Comparison of ENCODE assay signal across 8 mouse cellular contexts in genomic region chr5:116031190-116031577, GRCm38 (mm10). TPM values are rescaled to one million over a fixed set of nuclear protein-coding genes. Genes with fewer than 3 reads are reported as not detected.
DNase-seq lines count a peak whose midpoint lies in the region; ATAC-seq and TF ChIP-seq lines count a peak whose summit lies in the region.

No protein-coding gene starts in this region.

- no peak overlapping the region for H3K27ac ChIP-seq in forebrain, postnatal 0 days (ENCODE audit: low read depth, low read length)
- no peak overlapping the region for H3K27ac ChIP-seq in hindbrain, embryonic 16.5 days (ENCODE audit: low read depth, low read length)
- no peak overlapping the region for H3K27ac ChIP-seq in limb, embryonic 10.5 days
- no peak overlapping the region for H3K27ac ChIP-seq in midbrain, embryonic 13.5 days

- H3K4me1 ChIP-seq in forebrain, postnatal 0 days (ENCODE audit: insufficient read depth): no peaks in the 10 kb centered on the region
- H3K4me1 ChIP-seq in hindbrain, embryonic 16.5 days (ENCODE audit: control insufficient read depth, insufficient read depth, low read depth, low read length): peaks cover 5% of the 10 kb centered on the region
- H3K4me1 ChIP-seq in limb, embryonic 10.5 days: peaks cover 7% of the 10 kb centered on the region
- peaks cover 6% of the 10 kb centered on the region for H3K4me1 ChIP-seq in midbrain, embryonic 13.5 days (replicated peaks)

- H3K4me3 ChIP-seq in forebrain, postnatal 0 days (ENCODE audit: low read depth, low read length): peak overlapping the region; percentile 26; the same call in 1 of the 2 replicates
- peak overlapping the region; percentile 27 for H3K4me3 ChIP-seq in hindbrain, embryonic 16.5 days (ENCODE audit: low read length)
- peak overlapping the region; percentile 29 for H3K4me3 ChIP-seq in limb, embryonic 10.5 days
- H3K4me3 ChIP-seq in midbrain, embryonic 13.5 days (replicated peaks): no peak overlapping the region

- 2% methylated on average over 14 of the region's 14 CpGs for WGBS in forebrain, postnatal 0 days
- 3% methylated on average over 14 of the region's 14 CpGs for WGBS in hindbrain, embryonic 16.5 days
- WGBS in limb, embryonic 10.5 days: 3% methylated on average over 14 of the region's 14 CpGs
- 3% methylated on average over 14 of the region's 14 CpGs for WGBS in midbrain, embryonic 13.5 days

- peak overlapping the region; percentile 54 for H3K4me2 ChIP-seq in forebrain, postnatal 0 days (ENCODE audit: low read depth)
- peak overlapping the region; percentile 61 for H3K4me2 ChIP-seq in hindbrain, embryonic 16.5 days (ENCODE audit: low read length)
- H3K4me2 ChIP-seq in midbrain, embryonic 13.5 days (replicated peaks): peak overlapping the region; percentile 44

- H3K9ac ChIP-seq in forebrain, postnatal 0 days: peak overlapping the region; percentile 35
- peak overlapping the region; percentile 31; the same call in 1 of the 2 replicates for H3K9ac ChIP-seq in hindbrain, embryonic 16.5 days (ENCODE audit: low read depth, low read length)
- no peak overlapping the region for H3K9ac ChIP-seq in midbrain, embryonic 13.5 days (replicated peaks)

- H3K27me3 ChIP-seq in forebrain, postnatal 0 days (ENCODE audit: insufficient read depth, low read length): no peaks in the 10 kb centered on the region
- no peaks in the 10 kb centered on the region for H3K27me3 ChIP-seq in hindbrain, embryonic 16.5 days (replicated peaks; ENCODE audit: control insufficient read depth, insufficient read depth, low read length)
- H3K27me3 ChIP-seq in limb, embryonic 10.5 days (ENCODE audit: low read depth, poor library complexity, severe bottlenecking): peaks cover 15% of the 10 kb centered on the region; the same call in 1 of the 2 replicates
- H3K27me3 ChIP-seq in midbrain, embryonic 13.5 days: peaks cover 18% of the 10 kb centered on the region

- peak; percentile 93 for TF ChIP-seq CTCF in forebrain, postnatal 0 days (IDR thresholded peaks at IDR 0.05; ENCODE audit: low read depth)

- no peaks in the 10 kb centered on the region for H3K9me3 ChIP-seq in forebrain, postnatal 0 days (ENCODE audit: low read length)
- no peaks in the 10 kb centered on the region for H3K9me3 ChIP-seq in hindbrain, embryonic 16.5 days (ENCODE audit: control insufficient read depth, low read length)
- H3K9me3 ChIP-seq in limb, embryonic 10.5 days (replicated peaks): no peaks in the 10 kb centered on the region
- no peaks in the 10 kb centered on the region for H3K9me3 ChIP-seq in midbrain, embryonic 13.5 days

- H3K36me3 ChIP-seq in forebrain, postnatal 0 days (ENCODE audit: insufficient read depth): no peaks in the 10 kb centered on the region
- H3K36me3 ChIP-seq in hindbrain, embryonic 16.5 days (ENCODE audit: control insufficient read depth, insufficient read depth, low read length): no peaks in the 10 kb centered on the region
- no peaks in the 10 kb centered on the region for H3K36me3 ChIP-seq in limb, embryonic 10.5 days
- no peaks in the 10 kb centered on the region for H3K36me3 ChIP-seq in midbrain, embryonic 13.5 days

- DNase-seq in adrenal gland, adult (ENCODE audit: inconsistent age in 2 of 2, low spot score in 1 of 2): peak; percentile 68 to 87
- no peak for DNase-seq in adrenal gland, postnatal 4 days (ENCODE audit: low spot score in 2 of 2)
- DNase-seq in c-Kit-positive CD71-negative TER-119-negative erythroid progenitor cells, embryonic 14.5 days (ENCODE audit: low read depth): peak; percentile 80
- DNase-seq in forebrain, postnatal 0 days: peak; percentile 94
- peak; percentile 82 for DNase-seq in limb, embryonic 10.5 days (ENCODE audit: low spot score)
- DNase-seq in spleen, postnatal 10 days (ENCODE audit: low spot score in 2 of 2): peak; percentile 79 to 86

- ATAC-seq in forebrain, postnatal 0 days: peak; percentile 80
- ATAC-seq in hindbrain, embryonic 16.5 days: peak; percentile 54; the same call in 1 of the 2 replicates
- 0 out of 2 replicates have a peak, but pooled peaks have one; percentile 27 for ATAC-seq in midbrain, embryonic 13.5 days

RNA-seq across cellular contexts. Expression of gene Prkab1, which starts 6.9 kb away (rescaled TPM):
- total RNA-seq in adrenal gland, postnatal 4 days (2021): 10 to 100 TPM; 87.2 to 93.0 TPM
- 37.7 and 55.6 TPM in 2 replicates for total RNA-seq in forebrain, postnatal 0 days (2014; rRNA removed)
- 42.2 and 47.2 TPM in 2 replicates for polyA plus RNA-seq in forebrain, postnatal 0 days (2015; fragmentation: Nextera tagmentation; extraction: Ambion mirVana)
- polyA plus RNA-seq in hindbrain, embryonic 16.5 days (2015; fragmentation: Nextera tagmentation; extraction: Ambion mirVana): 45.1 and 51.3 TPM in 2 replicates
- polyA plus RNA-seq in limb, embryonic 10.5 days (2016; fragmentation: Nextera tagmentation; extraction: Ambion mirVana): 84.0 and 84.8 TPM in 2 replicates
- polyA plus RNA-seq in midbrain, embryonic 13.5 days (2015; fragmentation: Nextera tagmentation; extraction: Ambion mirVana): 54.7 and 55.5 TPM in 2 replicates

RNA-seq across cellular contexts. Expression of gene Tmem233, which starts 51.9 kb away (rescaled TPM):
- 1 to 10 TPM in 1 of 2 experiments, under 1 TPM in 1; 0.14 to 1.1 TPM for total RNA-seq in adrenal gland, postnatal 4 days (2021)
- total RNA-seq in forebrain, postnatal 0 days (2014; rRNA removed): not detected in 2 replicates
- polyA plus RNA-seq in forebrain, postnatal 0 days (2015; fragmentation: Nextera tagmentation; extraction: Ambion mirVana): not detected in 2 replicates
- polyA plus RNA-seq in hindbrain, embryonic 16.5 days (2015; fragmentation: Nextera tagmentation; extraction: Ambion mirVana): not detected in 2 replicates
- polyA plus RNA-seq in limb, embryonic 10.5 days (2016; fragmentation: Nextera tagmentation; extraction: Ambion mirVana): not detected in 2 replicates
- not detected in 2 replicates for polyA plus RNA-seq in midbrain, embryonic 13.5 days (2015; fragmentation: Nextera tagmentation; extraction: Ambion mirVana)

Comparison
In these comparisons a context has a peak if more than half of its experiments do, and no peak if none do; other contexts are left out.
1. DNase-seq: peak in adrenal gland, adult (2 of 2), c-Kit-positive CD71-negative TER-119-negative erythroid progenitor cells, embryonic 14.5 days (single experiment), forebrain, postnatal 0 days (single experiment), limb, embryonic 10.5 days (single experiment) and spleen, postnatal 10 days (2 of 2); none in adrenal gland, postnatal 4 days (0 of 2).
2. ATAC-seq: peak in every context shown above with its lines; median percentile 80 in forebrain, postnatal 0 days; 54 in hindbrain, embryonic 16.5 days; 27 in midbrain, embryonic 13.5 days.
3. Peak in every context shown above with its lines, with median percentiles within 50 percentile points of each other: H3K4me2 ChIP-seq.